Mouse (Mus musculus): ENCODE results near the gene Wdr61.

DNA sequence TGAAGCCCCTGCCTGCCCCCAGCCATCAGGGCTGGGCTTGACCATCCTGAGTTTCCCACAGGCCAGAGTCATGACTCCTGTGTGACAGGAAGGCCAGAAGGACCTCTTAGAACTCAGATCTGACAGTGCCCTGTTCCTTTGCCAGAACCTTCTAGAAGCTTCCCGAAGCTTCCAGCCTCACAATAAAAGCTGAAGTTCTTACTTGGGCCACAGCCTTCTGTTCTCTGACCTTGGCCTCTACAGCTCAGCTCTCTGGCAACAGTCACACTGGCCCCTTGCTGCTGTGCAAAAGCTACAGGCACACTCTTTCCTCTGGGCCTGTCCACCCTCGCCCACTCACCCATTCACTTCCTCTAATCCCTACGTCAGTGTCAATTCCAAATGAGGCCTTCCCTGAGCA, 62.4 kb downstream of the Wdr61 start:
- TF ChIP-seq GATA1 (IDR thresholded peaks at IDR 0.05; ENCODE audit: borderline replicate concordance, low read length): no peak
- no peak for TF ChIP-seq FLI1 (IDR thresholded peaks at IDR 0.05; ENCODE audit: low read length)
